Mouse (Mus musculus): ENCODE data around the gene Pdzd2. TPM values are rescaled to one million over a fixed set of nuclear protein-coding genes. Genes with fewer than 3 reads are reported as not detected.
A peak's percentile ranks its signal among the peaks of the same experiment; 100 is the strongest.

Pdzd2 gene
- polyA plus RNA-seq, 1 experiment, result 2.4 TPM

- no peaks in the 10 kb centered on the region for H3K27me3 ChIP-seq (ENCODE audit: control insufficient read depth, insufficient read depth, low read length)
- no peak for TF ChIP-seq POLR2A (IDR thresholded peaks at IDR 0.05; ENCODE audit: low read depth, low read length)
- no peak for TF ChIP-seq CTCF (IDR thresholded peaks at IDR 0.05; ENCODE audit: extremely low read depth, insufficient read length, insufficient replicate concordance, low read depth, low read length)
- no peak overlapping the region for H3K4me3 ChIP-seq (ENCODE audit: low read depth, low read length)
- no peak overlapping the region for H3K27ac ChIP-seq (ENCODE audit: insufficient read depth, low read depth, low read length)
- 68% methylated on average over 10 of the region's 10 CpGs for WGBS
- no peaks in the 10 kb centered on the region for H3K4me1 ChIP-seq (ENCODE audit: control insufficient read depth, insufficient read depth, insufficient read length, low read length)
- no peaks in the 10 kb centered on the region for H3K36me3 ChIP-seq (ENCODE audit: control insufficient read depth, insufficient read depth, low read length)
These were observed 134.3 kb downstream of the Pdzd2 start for GRCm38 (mm10) chr15:12605239-12605993.

GRCm38 (mm10) chr15:12603674-12604073 lies 136.1 kb downstream of the Pdzd2 start:
- Histone ChIP-seq H3K4me3 (ENCODE audit: low read depth, low read length) (no peak overlapping the region), H3K27ac (ENCODE audit: insufficient read depth, low read depth, low read length) (no peak overlapping the region), H3K27me3 (ENCODE audit: control insufficient read depth, insufficient read depth, low read length) (no peaks in the 10 kb centered on the region), H3K36me3 (ENCODE audit: control insufficient read depth, insufficient read depth, low read length) (no peaks in the 10 kb centered on the region), H3K4me1 (ENCODE audit: control insufficient read depth, insufficient read depth, insufficient read length, low read length) (no peaks in the 10 kb centered on the region)
- WGBS, result 93% methylated on average over 4 of the region's 4 CpGs
- TF ChIP-seq POLR2A (IDR thresholded peaks at IDR 0.05; ENCODE audit: low read depth, low read length) (no peak), CTCF (IDR thresholded peaks at IDR 0.05; ENCODE audit: extremely low read depth, insufficient read length, insufficient replicate concordance, low read depth, low read length) (no peak; the same call in 1 of the 2 replicates)

- Histone ChIP-seq H3K27me3 (ENCODE audit: control insufficient read depth, insufficient read depth, low read length) (no peaks in the 10 kb centered on the region), H3K4me3 (ENCODE audit: low read depth, low read length) (no peak overlapping the region), H3K4me1 (ENCODE audit: control insufficient read depth, insufficient read depth, insufficient read length, low read length) (no peaks in the 10 kb centered on the region), H3K36me3 (ENCODE audit: control insufficient read depth, insufficient read depth, low read length) (no peaks in the 10 kb centered on the region), H3K27ac (ENCODE audit: insufficient read depth, low read depth, low read length) (no peak overlapping the region)
- 80% methylated on average over 4 of the region's 4 CpGs for WGBS
- TF ChIP-seq CTCF (IDR thresholded peaks at IDR 0.05; ENCODE audit: extremely low read depth, insufficient read length, insufficient replicate concordance, low read depth, low read length) (no peak), POLR2A (IDR thresholded peaks at IDR 0.05; ENCODE audit: low read depth, low read length) (no peak)
These were observed 146.6 kb downstream of the Pdzd2 start for GRCm38 (mm10) chr15:12593094-12593493.

- no peaks in the 10 kb centered on the region for H3K36me3 ChIP-seq (ENCODE audit: control insufficient read depth, insufficient read depth, low read length)
- H3K27ac ChIP-seq (ENCODE audit: insufficient read depth, low read depth, low read length), result no peak overlapping the region
- H3K4me3 ChIP-seq (ENCODE audit: low read depth, low read length), result no peak overlapping the region
- no peak for TF ChIP-seq CTCF (IDR thresholded peaks at IDR 0.05; ENCODE audit: extremely low read depth, insufficient read length, insufficient replicate concordance, low read depth, low read length)
- TF ChIP-seq POLR2A (IDR thresholded peaks at IDR 0.05; ENCODE audit: low read depth, low read length), result no peak
- no peaks in the 10 kb centered on the region for H3K27me3 ChIP-seq (ENCODE audit: control insufficient read depth, insufficient read depth, low read length)
- no peaks in the 10 kb centered on the region for H3K4me1 ChIP-seq (ENCODE audit: control insufficient read depth, insufficient read depth, insufficient read length, low read length)
- WGBS, result 16% methylated on average over 3 of the region's 3 CpGs
These were observed 147.1 kb downstream of the Pdzd2 start for GRCm38 (mm10) chr15:12592628-12593027.

- whole genome bisulfite sequencing, result 70% methylated on average over 3 of the region's 3 CpGs
- no peak for TF ChIP-seq CTCF (IDR thresholded peaks at IDR 0.05; ENCODE audit: extremely low read depth, insufficient read length, insufficient replicate concordance, low read depth, low read length)
- no peak for TF ChIP-seq POLR2A (IDR thresholded peaks at IDR 0.05; ENCODE audit: low read depth, low read length)
These were observed 151.1 kb downstream of the Pdzd2 start for GRCm38 (mm10) chr15:12588661-12589060.

GRCm38 (mm10) chr15:12586852-12587424 lies 152.8 kb downstream of the Pdzd2 start:
- WGBS, result 87% methylated on average over 4 of the region's 4 CpGs

More at GRCm38 (mm10) chr15:12588661-12589060, 151.1 kb downstream of the Pdzd2 start:
- Histone ChIP-seq H3K4me1 (ENCODE audit: control insufficient read depth, insufficient read depth, insufficient read length, low read length) (no peaks in the 10 kb centered on the region), H3K4me3 (ENCODE audit: low read depth, low read length) (no peak overlapping the region), H3K27ac (ENCODE audit: insufficient read depth, low read depth, low read length) (no peak overlapping the region), H3K36me3 (ENCODE audit: control insufficient read depth, insufficient read depth, low read length) (no peaks in the 10 kb centered on the region), H3K27me3 (ENCODE audit: control insufficient read depth, insufficient read depth, low read length) (no peaks in the 10 kb centered on the region)

GRCm38 (mm10) chr15:12586154-12586553 lies 153.6 kb downstream of the Pdzd2 start:
- no peak overlapping the region for H3K4me3 ChIP-seq (ENCODE audit: low read depth, low read length)
- TF ChIP-seq POLR2A (IDR thresholded peaks at IDR 0.05; ENCODE audit: low read depth, low read length) (no peak), CTCF (IDR thresholded peaks at IDR 0.05; ENCODE audit: extremely low read depth, insufficient read length, insufficient replicate concordance, low read depth, low read length) (peak; percentile 64; the same call in 1 of the 2 replicates)
- no peaks in the 10 kb centered on the region for H3K36me3 ChIP-seq (ENCODE audit: control insufficient read depth, insufficient read depth, low read length)
- 7% methylated on average over 5 of the region's 5 CpGs for WGBS
- H3K4me1 ChIP-seq (ENCODE audit: control insufficient read depth, insufficient read depth, insufficient read length, low read length), result no peaks in the 10 kb centered on the region
- H3K27me3 ChIP-seq (ENCODE audit: control insufficient read depth, insufficient read depth, low read length), result no peaks in the 10 kb centered on the region
- H3K27ac ChIP-seq (ENCODE audit: insufficient read depth, low read depth, low read length), result no peak overlapping the region

More at GRCm38 (mm10) chr15:12586852-12587424, 152.8 kb downstream of the Pdzd2 start:
- H3K27ac ChIP-seq (ENCODE audit: insufficient read depth, low read depth, low read length), result no peak overlapping the region
- H3K27me3 ChIP-seq (ENCODE audit: control insufficient read depth, insufficient read depth, low read length), result no peaks in the 10 kb centered on the region
- no peaks in the 10 kb centered on the region for H3K4me1 ChIP-seq (ENCODE audit: control insufficient read depth, insufficient read depth, insufficient read length, low read length)
- no peaks in the 10 kb centered on the region for H3K36me3 ChIP-seq (ENCODE audit: control insufficient read depth, insufficient read depth, low read length)
- TF ChIP-seq POLR2A (IDR thresholded peaks at IDR 0.05; ENCODE audit: low read depth, low read length), result no peak
- no peak for TF ChIP-seq CTCF (IDR thresholded peaks at IDR 0.05; ENCODE audit: extremely low read depth, insufficient read length, insufficient replicate concordance, low read depth, low read length)
- no peak overlapping the region for H3K4me3 ChIP-seq (ENCODE audit: low read depth, low read length)
